ENCODE assay signal across 13 mouse cellular contexts in genomic region chr3:55965723-55966156, GRCm38 (mm10).
A peak's percentile ranks its signal among the peaks of the same experiment; 100 is the strongest.
DNase-seq lines count a peak whose midpoint lies in the region; ATAC-seq lines count a peak whose summit lies in the region.
"Had no signal": no experiment of that assay in that cellular context is flagged by ENCODE, and none has a peak within 500 bp of the region (broad histone marks: within the 10 kb centered on the region; RNA-seq: fewer than 3 reads in every experiment).

No protein-coding gene starts in this region.

- no peak overlapping the region for H3K4me3 ChIP-seq in midbrain, embryonic 12.5 days
- H3K4me3 ChIP-seq: erythroblast, embryonic 14.5 days; limb, embryonic 12.5 days; megakaryocyte, embryonic 14.5 days had no signal

- peaks cover 12% of the 10 kb centered on the region; the same call in 1 of the 2 replicates for H3K36me3 ChIP-seq in midbrain, embryonic 12.5 days

- peak; percentile 92 for ATAC-seq in midbrain, embryonic 12.5 days (ENCODE audit: low FRiP score, low read depth)
- no peak for ATAC-seq in megakaryocyte, adult 5-6 weeks (ENCODE audit: poor library complexity, severe bottlenecking)

- H3K4me2 ChIP-seq in midbrain, embryonic 12.5 days (replicated peaks), result peak overlapping the region; percentile 15; the same call in 1 of the 2 replicates
- H3K4me2 ChIP-seq: limb, embryonic 12.5 days had no signal

- no peaks in the 10 kb centered on the region for H3K27me3 ChIP-seq in midbrain, embryonic 12.5 days
- H3K27me3 ChIP-seq: limb, embryonic 12.5 days; megakaryocyte, embryonic 14.5 days had no signal

- 22% methylated on average over 10 of the region's 10 CpGs for WGBS in midbrain, embryonic 12.5 days

- H3K4me1 ChIP-seq in midbrain, embryonic 12.5 days, result peaks cover 7% of the 10 kb centered on the region
- H3K4me1 ChIP-seq: limb, embryonic 12.5 days; megakaryocyte, embryonic 14.5 days had no signal

- H3K9me3 ChIP-seq in midbrain, embryonic 12.5 days, result no peaks in the 10 kb centered on the region
- H3K9me3 ChIP-seq: limb, embryonic 12.5 days; megakaryocyte, embryonic 14.5 days had no signal

- peak; percentile 47 for DNase-seq in embryo, embryonic 10 days (ENCODE audit: low spot score)
- DNase-seq in embryo, embryonic 9.5 days (ENCODE audit: extremely low spot score), result no peak
- peak; percentile 22 for DNase-seq in brain, embryonic 18.5 days (ENCODE audit: low read depth, low spot score)
- DNase-seq in forelimb bud, embryonic 11.5 days (ENCODE audit: low read depth, low spot score), result peak; percentile 26
- no peak for DNase-seq in yolk sac, embryonic 10.5 days (ENCODE audit: low spot score)
- DNase-seq in B cell, adult 2 months, result no peak
- DNase-seq: kidney, postnatal 10 days; lung, adult 18-20 months had no signal

- H3K9ac ChIP-seq in midbrain, embryonic 12.5 days (replicated peaks), result no peak overlapping the region
- H3K9ac ChIP-seq: limb, embryonic 12.5 days had no signal

- peak overlapping the region; percentile 54; the same call in 1 of the 2 replicates for H3K27ac ChIP-seq in midbrain, embryonic 12.5 days (replicated peaks)
- H3K27ac ChIP-seq: limb, embryonic 12.5 days had no signal

Comparison
In these comparisons a context has a peak if more than half of its experiments do, and no peak if none do; other contexts are left out.
1. DNase-seq: peak in embryo, embryonic 10 days (single experiment), brain, embryonic 18.5 days (single experiment) and forelimb bud, embryonic 11.5 days (single experiment); none in embryo, embryonic 9.5 days (single experiment), yolk sac, embryonic 10.5 days (single experiment) and B cell, adult 2 months (0 of 2).